Mouse (Mus musculus) erythroblast, adult 5-6 weeks (primary cell): ENCODE measurements around the gene Hc. TPM values are rescaled to one million over a fixed set of nuclear protein-coding genes. Genes with fewer than 3 reads are reported as not detected.

ENCODE experiments used
- ATAC-seq: replicated peaks from 2 replicates; pipeline ENCODE4 v1.8.0; 2016; ENCODE audit warnings: moderate number of reproducible peaks, mild to moderate bottlenecking, moderate TSS enrichment, inconsistent platforms; ENCODE audit not compliant: poor library complexity, low FRiP score, severe bottlenecking
- total RNA-seq, 2 experiments: library from RNA; stranded (forward) in 1 of 2; stranded (reverse) in 1 of 2; fragments of 150-400 nt in 1 of 2; fragments of 200-764, 138-1000 nt in 1 of 2; gene quantifications; 2 replicates each; pipeline versions ENCODE4 v1.2.3 to v1.2.4; 2015 to 2017; ENCODE audit warnings: low replicate concordance in 2 of 2

The Hc gene
- total RNA-seq, 2 experiments from 2014 or later, result not detected

GRCm38 (mm10) chr2:35060897-35061296 lies 341 bp downstream of the Hc start:
- ATAC-seq, result no peak

GRCm38 (mm10) chr2:35060256-35060655 lies 982 bp downstream of the Hc start:
- no peak for ATAC-seq

GRCm38 (mm10) chr2:35058325-35058724 lies 2.9 kb downstream of the Hc start:
- ATAC-seq, result no peak

- no peak for ATAC-seq
These were observed 4.0 kb downstream of the Hc start for GRCm38 (mm10) chr2:35057243-35057642.

GRCm38 (mm10) chr2:35048851-35049250 lies 12.4 kb downstream of the Hc start:
- ATAC-seq, result peak; percentile 74

- peak; percentile 60 for ATAC-seq
These were observed 16.3 kb downstream of the Hc start for GRCm38 (mm10) chr2:35044956-35045355.

GRCm38 (mm10) chr2:35038580-35039375 lies 22.5 kb downstream of the Hc start:
- no peak for ATAC-seq

GRCm38 (mm10) chr2:35024646-35025154 lies 36.5 kb downstream of the Hc start:
- no peak for ATAC-seq

- no peak for ATAC-seq
These were observed 39.4 kb downstream of the Hc start for GRCm38 (mm10) chr2:35021806-35022205.

GRCm38 (mm10) chr2:35015861-35016260 lies 45.4 kb downstream of the Hc start:
- ATAC-seq, result no peak

- ATAC-seq, result no peak
These were observed 49.6 kb downstream of the Hc start for GRCm38 (mm10) chr2:35011649-35012048.

GRCm38 (mm10) chr2:34998956-34999355 lies 62.3 kb downstream of the Hc start:
- ATAC-seq, result no peak

- no peak for ATAC-seq
These were observed 64.7 kb downstream of the Hc start for GRCm38 (mm10) chr2:34996506-34996905.

- no peak for ATAC-seq
These were observed 67.4 kb downstream of the Hc start for GRCm38 (mm10) chr2:34993696-34994356.

- ATAC-seq, result no peak
These were observed 68.2 kb downstream of the Hc start for GRCm38 (mm10) chr2:34992729-34993695.

GRCm38 (mm10) chr2:34991966-34992365 lies 69.3 kb downstream of the Hc start:
- ATAC-seq, result no peak

GRCm38 (mm10) chr2:34989749-34990148 lies 71.5 kb downstream of the Hc start:
- no peak for ATAC-seq

GRCm38 (mm10) chr2:34987595-34987994 lies 73.6 kb downstream of the Hc start:
- no peak for ATAC-seq

- no peak for ATAC-seq
These were observed 76.4 kb downstream of the Hc start for GRCm38 (mm10) chr2:34984885-34985284.
